Mouse (Mus musculus) cerebellum, adult 18-20 months (tissue): ENCODE results near the gene AL732309.1.
"Not testable (repeated sequence)": the region's sequence is repeated elsewhere in the genome, so short reads cannot be mapped to it uniquely, and the experiment has no call there.

ENCODE experiments used
- DNase-seq, 2 experiments: peaks; one replicate each; pipeline ENCODE4 v3.0.0; 2021

Gene AL732309.1

DNA sequence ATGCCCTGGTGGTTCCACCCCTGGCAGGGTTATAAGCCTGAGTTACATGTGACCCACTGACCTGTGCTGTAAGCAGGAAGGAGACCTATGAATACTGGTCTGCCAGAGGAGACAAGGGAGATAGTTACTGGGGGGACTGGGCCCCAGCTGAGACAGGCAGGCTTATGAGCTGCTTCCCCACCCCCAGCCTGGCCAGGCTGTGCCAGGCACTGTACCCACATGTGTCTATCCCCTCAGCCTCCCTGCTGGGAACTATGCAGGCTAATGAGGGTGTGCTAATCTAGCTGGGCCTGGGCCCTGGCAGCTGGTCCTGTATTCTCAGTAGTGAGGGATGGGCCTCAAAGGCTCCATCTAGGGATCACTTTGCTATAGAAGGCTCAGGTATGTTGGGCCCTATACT, 20.6 kb upstream of the AL732309.1 start:
- peak; percentile 42 to 56 for DNase-seq

DNA sequence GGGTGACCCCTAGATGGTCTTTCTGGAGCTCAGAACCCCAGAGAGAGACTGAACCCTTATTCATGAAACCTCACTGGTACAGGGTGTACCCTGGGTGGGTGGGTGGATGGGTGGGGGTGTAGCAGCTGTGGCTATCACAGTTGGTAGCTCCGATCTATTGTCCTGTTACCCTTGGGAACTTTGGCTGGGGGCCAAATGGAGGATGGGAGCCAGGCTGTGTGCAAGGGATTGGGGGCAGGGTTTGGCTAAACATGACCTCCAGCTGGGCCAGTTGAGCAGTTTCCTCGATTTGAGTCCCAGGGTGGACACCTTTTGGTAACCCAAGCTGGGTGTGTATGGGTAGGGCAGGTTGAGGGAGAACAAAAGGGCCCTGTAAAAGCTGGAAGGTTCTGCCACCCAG, 20.1 kb upstream of the AL732309.1 start:
- DNase-seq = peak; percentile 72 to 79

DNA sequence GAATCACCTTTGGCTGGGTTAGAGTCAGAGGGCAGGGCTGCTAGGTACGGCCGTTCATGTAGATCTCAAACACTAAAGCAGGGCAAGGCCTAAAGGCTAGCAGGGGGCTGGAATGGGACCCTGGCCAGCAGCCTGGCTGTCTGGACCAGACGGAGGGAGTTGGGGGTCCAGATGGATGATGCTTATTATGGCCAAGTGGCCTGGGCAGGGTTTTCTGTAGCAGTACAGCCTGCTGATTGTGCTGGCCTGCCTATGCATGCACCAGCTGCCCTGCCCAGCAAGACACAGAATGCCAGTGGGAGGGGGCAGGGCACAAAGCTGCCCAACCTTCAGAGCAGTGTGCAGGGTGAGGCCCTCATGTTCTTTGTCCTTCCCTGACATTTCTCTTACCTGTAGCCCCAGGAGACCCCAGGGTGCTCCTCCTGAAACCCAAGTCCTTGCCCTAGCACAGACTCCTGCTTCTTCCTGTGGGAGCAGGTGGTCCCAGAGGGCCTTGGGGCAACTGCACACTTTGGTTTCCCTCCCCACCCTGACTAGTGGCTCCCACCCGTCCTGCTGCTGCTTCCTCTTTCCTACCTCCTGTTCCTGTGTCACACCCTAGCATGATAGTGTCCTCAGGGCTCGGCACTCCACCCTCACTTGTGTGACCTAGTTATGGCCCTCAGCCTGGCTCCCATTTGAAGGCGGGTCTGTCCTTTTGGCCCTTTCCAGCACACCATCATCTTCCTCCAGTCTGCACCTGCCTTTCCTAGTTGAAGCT, 19.4 kb upstream of the AL732309.1 start:
- peak; percentile 95 for DNase-seq

DNA sequence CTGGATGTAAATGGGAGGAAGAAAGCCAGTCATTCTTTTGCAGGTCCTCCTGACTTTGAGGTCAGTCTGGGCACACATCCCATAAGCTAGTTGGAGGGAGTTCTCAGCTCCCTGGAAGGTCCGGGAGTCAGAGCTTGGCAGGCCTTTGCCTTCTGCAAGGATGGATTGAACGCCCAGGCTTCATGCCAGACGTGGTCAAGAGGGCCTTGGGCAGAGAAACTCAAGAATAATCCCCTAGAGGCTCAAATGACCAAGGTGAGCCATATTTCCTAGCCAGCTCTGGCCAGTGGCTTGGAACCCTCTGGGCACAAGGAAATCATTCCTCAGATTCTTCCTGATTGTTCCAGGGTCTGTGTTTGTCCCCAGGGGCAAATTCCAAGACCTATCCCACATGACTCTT, 18.2 kb upstream of the AL732309.1 start:
- DNase-seq = peak; percentile 86 to 91

DNA sequence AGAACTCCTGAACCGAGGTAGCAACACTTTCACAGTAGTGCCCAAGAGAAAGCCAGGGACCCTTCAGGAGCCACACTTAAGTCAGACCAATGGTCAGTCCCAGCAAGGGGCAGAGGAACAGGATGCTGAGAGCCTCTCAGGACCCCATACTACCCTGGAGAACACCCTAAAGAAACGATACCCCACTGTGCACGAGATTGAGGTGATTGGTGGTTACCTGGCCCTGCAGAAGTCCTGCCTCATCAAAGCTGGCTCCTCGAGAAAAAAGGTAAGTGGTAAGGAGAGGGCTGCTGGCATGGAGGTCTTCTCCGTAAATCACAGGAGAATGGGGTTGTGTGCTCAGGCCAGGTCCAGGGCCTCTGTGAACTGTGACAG, 17.6 kb upstream of the AL732309.1 start:
- no peak for DNase-seq

DNA sequence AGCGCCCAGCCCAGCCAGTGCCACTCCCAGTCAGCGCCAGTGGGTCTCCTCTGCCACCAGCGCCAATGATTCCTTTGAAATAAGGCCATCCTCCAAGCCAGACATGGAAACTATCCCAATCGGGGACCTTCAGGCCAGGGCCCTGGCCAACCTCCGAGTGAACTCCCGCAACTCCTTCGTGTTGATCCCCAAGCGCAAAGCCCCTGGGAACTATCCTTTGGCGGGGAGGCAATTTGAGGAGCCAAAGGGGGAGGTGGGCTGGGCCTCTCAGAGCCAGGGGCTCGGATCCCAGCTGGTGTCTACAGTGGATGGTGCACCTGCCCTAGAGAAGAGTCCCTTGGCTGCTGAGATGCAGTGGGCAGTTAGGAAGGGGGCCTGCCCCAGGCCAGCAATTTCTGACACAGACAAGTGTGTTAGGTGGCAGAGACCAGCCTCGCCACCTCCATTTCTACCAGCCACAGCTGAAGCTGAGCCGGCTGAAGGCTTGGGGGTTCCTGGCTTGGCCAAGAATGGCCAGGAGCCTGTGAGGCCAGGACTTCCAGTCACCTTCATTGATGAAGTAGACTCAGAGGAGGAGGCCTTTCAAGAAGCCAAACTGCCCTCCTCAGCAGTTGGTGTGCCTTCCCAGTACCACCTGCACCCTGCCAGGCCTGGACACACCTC, 17.1 kb upstream of the AL732309.1 start:
- peak; percentile 43 to 47 for DNase-seq

DNA sequence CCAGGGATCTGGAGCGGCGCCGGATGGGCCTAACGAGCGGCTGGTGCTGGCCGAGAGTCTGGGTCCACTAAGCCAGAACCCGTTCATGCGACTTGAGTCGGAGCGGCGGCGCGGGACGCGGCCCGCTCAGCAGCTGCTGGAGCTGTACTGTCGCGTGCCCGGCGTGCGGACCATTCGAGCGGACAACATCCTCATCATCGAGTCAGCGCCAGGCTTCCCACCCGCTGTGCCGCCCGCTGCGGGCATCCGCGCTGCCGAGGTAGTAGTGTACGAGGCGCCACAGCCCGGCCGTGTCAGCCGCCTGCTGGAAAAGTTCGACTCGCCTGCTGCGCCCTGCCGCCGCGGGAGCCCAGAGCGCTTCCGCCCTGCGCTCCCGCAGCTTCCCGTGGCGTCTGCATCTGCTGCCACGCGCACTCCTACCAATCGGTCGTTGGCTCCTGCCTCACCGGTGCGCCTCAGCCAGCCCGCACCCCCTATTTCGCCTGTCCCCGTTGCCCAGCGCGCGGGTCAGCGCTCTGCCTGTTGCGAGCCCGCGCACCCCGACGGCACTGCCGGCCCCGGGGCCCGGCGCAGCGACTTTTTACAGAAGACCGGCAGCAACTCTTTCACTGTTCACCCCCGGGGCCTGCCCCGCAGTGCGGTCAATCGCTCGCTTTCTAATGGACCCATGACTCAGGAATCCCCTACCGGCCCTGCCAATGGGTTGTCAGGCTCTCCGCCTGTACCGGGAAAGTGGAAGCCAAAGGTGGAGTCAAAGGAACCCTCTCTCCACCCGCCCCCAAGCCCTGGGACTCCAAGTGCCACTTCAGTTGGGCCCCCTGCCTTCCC, 16.3 kb upstream of the AL732309.1 start:
- peak; percentile 71 to 82 for DNase-seq

DNA sequence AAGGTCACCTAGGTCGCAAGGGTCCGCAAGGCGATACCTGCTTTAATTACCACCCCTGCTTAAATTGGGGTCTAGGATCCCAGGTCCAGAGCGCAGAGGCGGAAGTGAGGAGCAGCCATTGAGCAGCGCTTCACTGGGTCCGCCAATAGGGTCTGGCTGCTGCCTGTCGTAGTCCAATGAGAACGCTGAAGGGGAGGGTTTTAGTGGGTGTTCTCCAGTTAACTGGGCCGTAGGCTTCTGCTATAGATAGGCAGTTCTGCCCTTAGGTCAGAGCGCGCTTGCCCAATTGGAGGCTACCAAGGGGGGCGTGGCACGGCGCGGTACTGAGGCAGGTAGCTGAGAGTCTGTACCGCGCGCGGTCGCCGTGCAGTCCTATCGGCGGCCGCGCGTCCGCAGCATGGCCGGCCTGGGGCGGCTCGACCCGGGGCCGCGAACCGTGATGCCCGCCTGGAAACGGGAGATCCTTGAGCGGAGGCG, 15.7 kb upstream of the AL732309.1 start, which contains the start of gene Tprn:
Tprn (plus strand) TSS at position 328 of the 477 bp plus-strand sequence.
- DNase-seq = peak; percentile 97 to 99

DNA sequence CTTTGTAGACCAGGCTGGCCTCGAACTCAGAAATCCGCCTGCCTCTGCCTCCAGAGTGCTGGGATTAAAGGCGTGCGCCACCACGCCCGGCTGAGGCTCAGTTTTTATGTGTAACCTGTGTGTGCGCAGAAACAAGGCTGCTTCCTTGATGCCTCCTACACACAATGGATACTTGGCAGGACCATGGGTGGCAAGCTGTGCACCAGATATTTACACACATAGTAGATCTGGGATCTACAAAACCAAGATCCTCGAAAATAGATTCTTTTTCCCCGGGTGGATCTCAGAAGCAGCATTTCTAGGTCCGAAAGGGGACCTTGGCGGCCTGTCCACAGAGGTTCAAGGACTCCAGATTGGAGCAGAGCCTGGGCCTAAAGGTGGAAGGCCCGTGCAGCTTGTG, 15.2 kb upstream of the AL732309.1 start:
- no peak for DNase-seq

DNA sequence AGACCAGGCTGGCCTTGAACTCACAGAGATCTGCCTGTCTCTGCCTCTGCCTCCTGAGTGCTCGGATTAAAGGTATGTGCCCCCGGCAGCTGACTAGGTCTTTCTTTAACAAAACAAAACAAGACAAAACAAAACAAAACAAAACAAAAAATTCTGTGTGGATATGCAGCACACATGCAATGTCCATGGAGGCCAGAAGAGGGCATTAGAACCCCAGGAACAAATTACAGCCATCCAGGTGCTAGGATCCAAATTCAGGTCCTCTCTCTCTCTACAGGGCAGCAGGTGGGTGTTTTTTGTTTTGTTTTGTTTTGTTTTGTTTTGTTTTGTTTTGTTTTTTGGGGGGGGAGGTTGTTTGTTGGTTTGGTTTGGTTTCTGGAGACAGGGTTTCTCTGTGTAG, 12.2 kb upstream of the AL732309.1 start:
- no peak for DNase-seq

DNA sequence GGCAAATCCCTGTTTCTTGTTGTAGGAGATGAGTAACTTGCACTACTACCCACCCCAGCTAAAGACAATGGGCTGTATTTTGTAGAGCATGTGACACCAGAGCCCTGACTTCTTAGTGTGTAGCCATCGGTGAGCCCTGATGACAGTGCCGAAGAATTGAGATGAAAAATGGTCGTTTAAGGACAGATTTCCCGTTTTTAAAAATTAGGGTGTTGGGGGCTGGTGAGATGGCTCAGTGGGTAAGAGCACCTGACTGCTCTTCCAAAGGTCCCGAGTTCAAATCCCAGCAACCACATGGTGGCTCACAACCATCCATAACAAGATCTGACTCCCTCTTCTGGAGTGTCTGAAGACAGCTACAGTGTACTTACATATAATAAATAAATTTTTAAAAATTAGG, 10.6 kb upstream of the AL732309.1 start:
- DNase-seq = not testable (repeated sequence)

DNA sequence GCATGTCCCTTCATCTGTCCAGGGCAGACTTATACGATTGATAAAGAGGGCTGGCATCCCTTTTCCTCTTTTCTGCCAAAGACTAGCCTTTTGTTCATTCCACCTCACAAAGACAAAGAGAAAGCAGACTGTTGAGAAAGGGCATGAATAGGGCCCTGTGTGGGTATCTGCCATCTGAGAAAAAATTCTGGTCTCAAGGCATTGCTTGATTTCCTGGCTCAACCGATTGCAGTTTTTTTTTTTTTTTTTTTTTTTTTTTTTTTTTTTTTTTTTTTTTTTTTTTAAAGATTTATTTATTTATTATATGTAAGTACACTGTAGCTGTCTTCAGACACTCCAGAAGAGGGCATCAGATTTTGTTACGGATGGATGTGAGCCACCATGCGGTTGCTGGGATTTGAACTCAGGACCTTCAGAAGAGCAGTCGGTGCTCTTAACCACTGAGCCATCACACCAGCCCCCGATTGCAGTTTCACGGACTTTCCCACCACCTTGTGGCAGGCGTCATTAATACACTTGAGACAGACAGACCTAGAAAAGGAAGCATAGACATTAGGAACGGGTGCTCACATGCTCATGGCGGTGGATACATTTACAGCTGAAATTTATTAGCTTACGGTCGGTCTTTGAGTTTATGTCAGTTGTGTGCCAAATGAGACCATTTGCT, 9.9 kb upstream of the AL732309.1 start:
- peak; percentile 56 to 64 for DNase-seq

DNA sequence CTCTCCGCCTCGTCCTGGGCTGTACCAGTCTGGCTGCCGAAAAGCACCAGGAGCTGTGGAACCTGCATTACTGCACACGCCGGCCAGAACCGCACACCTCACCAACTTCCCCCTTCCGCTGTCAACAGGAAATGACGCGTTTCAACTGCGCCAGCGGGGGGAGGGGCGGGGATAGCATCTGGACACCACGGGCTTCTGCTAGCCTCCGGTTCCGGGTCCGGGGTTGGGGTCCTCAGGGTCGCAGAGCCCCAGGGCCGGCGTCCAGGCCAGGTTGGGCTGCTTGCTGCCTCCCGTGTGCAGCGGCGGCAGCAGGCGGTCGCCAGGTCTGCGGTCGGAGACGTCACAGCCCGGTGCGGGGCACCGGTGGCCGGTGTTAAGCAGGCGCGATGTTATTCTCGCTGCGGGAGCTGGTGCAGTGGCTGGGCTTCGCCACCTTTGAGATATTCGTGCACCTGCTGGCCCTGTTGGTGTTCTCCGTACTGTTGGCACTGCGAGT, 8.7 kb upstream of the AL732309.1 start, which contains the start of gene Tmem203:
Tmem203 (plus strand) TSS at position 156 of the 496 bp plus-strand sequence.
- peak; percentile 86 to 89 for DNase-seq

DNA sequence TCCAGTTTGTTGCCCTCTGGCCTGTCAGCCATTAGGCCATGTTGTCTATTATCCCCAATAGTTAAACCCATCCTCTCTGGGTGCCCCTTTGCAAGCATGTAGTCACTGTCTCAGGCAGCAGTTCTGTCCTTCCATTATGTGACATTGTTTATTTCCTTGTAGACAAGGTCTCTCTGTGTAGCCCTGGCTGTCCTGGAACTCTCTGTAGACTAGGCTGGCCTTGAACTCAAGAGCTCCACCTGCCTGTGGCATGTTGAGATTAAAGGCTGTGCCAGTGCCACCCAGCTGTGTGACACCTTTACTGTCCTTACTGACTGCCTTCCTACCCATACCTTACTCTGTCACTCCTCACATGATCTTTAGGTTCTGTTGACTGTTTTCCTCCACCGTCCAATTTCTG, 5.7 kb upstream of the AL732309.1 start:
- no peak for DNase-seq

DNA sequence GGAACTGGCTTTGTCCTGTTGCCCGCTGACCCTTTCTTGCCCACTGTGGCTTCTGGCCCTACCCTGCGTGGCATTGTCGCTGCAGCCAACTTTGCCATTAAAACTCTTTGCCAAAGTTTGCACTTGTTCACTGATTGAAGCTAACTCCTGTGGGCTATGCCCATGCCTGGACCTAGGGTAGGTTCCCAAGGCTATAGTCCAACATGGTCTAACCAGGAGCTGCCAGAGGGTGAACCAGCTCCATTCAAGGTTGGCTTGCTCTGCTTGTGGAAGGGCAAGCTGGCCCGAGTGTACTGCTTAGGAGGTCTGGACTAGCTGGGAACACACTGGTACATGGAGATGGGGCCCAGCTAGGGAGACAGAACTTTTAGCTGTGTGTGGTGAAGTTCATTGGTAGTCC, 2.5 kb downstream of the AL732309.1 start:
- DNase-seq = no peak

DNA sequence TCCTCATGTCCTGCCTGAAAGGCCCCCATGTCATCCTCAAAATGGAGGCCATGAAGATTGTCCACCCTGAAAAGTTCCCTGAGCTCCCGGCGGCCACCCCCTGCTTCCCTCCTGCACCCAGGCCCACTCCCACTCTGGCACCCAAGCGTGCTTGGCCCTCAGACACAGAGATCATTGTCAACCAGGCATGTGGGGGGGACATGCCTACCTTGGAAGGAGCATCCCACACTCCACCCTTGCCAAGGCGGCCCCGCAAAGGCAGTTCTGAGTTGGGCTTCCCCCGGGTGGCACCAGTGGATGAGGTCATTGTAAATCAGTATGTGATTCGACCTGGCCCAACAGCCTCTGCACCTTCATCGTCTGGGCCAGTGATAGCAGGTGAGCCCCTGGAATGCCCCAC, 3.3 kb downstream of the AL732309.1 start:
- DNase-seq = peak; percentile 17 to 36

DNA sequence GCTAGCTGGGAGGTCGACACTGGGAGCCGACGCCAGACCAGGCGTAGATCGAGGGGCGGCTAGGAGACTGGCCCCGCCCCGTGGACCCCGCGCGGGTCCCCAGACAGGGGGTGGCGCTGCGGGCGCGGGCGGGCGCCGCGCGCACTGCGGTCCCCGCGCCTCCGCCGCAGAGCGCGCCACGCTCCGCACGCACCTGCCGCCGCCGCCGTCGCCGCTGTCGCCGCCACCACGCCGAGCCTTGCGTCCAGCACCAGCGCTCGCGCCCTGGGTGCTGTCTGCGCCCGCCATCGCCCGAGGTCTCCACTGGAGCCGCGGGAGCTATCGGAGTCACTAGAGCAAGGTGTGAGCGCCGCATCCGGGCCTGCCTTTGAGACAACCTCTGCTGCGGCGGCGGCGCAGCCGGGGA, 4.6 kb downstream of the AL732309.1 start, which contains the start of the genes Rnf208 and Cysrt1:
Rnf208 (plus strand) TSS at position 155 of the 406 bp plus-strand sequence.
Cysrt1 (minus strand) TSS at position 352 of the 406 bp plus-strand sequence.
- peak; percentile 55 to 74 for DNase-seq

DNA sequence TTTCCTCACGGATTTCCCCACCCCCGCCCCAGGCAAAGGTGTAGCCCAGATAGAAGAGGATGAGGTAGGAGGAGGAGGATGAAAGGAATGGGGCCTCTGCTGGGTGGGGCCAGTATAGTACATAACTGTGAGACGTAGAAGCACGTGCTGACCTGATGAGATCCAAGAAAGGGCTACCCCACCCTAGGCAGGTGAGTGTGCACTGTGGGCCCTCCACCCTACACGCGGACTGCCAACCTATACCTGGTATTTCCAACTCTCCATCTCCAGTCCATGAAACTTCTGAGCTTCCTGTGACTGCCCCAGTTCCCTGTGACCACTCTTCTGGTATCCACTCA, 5.3 kb downstream of the AL732309.1 start:
- no peak for DNase-seq

DNA sequence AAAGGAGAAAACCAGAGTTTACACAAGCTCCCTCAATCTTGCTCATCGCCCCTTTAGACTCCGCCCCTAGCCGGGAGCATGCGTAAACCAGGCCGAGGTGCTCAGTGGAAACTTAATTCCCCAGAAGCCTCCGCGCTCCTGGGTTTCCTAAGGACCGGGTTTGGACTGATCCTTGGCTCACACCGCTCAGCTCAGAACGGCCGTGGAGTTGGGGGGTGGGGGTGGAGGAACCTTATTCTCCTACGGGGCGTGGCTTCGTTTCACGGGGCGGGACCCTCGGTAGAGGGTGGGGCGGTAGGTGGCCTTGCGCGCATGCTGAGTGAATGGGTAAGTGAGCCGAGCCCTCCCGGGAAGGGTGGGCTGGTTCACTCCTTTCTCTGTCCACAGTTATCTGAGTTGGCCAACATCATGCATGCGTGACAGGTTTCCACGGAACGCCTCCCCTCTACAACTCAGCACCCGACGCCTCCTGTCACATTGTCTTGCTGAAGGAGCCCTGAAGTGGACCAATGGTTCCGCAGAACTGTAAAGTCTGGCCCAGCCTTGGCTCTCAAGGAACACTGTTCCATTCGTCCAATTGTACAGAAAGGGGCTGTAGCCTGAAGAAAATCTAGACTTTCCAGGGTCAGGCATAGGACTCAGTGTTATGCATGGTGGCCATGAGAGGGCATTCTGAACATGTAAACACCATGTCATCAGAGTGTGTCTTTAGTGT, 5.8 kb downstream of the AL732309.1 start:
- peak; percentile 69 to 83 for DNase-seq

DNA sequence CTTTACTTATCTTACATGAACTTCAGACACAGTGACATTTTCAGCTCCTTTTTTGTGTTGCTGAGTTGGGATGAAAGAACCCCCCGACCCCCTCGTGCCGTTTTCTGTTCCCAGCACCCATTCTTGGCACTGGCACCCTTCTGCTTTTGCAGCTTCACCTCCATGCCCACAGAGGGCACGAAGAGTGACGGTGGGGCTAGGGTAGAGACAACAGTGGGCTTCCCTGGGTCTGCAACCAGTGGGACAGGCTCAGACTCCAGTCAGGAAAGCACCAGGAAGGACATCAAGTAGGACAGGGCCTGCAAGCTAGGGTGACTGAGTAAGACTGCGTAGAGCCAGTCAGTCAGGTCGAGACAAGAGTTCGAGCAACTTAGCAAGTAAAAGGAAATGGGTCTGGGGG, 6.4 kb downstream of the AL732309.1 start:
- no peak for DNase-seq

DNA sequence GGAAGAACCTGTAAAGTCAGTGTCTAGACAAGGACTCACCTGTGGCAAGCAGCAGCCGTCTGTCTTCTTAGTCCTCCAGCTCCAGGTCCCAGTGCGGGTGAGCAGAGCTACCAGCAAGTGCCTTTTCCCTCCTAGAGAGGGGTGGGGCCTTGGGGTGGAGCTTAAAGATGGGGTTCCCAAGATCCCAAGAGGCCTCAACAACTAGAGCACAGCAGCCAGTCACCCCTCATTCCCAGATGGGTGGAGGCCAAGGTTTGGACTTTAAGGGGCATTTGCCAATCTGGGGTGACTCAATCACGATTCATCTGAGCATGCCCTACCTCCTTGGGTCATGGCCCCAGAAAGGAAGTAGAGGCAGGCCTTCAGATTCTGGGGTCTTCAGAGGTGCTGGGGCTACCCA, 6.9 kb downstream of the AL732309.1 start:
- no peak for DNase-seq

DNA sequence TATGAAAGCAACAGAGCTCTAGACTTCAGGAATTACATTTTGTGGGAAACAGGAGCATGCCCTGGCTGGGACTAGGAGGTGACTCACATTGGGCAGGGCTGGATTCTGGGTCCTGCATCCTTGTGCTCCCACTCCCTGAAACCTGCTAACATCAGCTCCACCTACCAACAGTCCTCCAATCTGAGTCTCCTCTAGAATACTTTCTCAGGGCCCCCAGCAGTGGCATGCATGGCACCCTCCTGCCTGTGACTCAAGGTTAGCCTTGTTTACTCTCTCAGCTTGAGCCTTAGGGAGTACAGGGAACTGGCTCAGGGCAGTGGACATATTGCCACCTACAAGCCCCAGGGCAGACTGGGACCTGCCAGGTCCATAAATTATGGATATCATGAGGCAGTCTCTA, 8.6 kb downstream of the AL732309.1 start:
- no peak for DNase-seq
